ENCODE assay signal across 20 mouse cellular contexts in genomic region chr9:56230906-56231305, GRCm38 (mm10).
A peak's percentile ranks its signal among the peaks of the same experiment; 100 is the strongest.
DNase-seq lines count a peak whose midpoint lies in the region; ATAC-seq and TF ChIP-seq lines count a peak whose summit lies in the region.
"Had no signal": no experiment of that assay in that cellular context is flagged by ENCODE, and none has a peak within 500 bp of the region (broad histone marks: within the 10 kb centered on the region; RNA-seq: fewer than 3 reads in every experiment).

No protein-coding gene starts in this region.

- H3K4me1 ChIP-seq in midbrain, embryonic 11.5 days (ENCODE audit: control insufficient read depth, insufficient read depth, low read length), result no peaks in the 10 kb centered on the region
- H3K4me1 ChIP-seq in midbrain, embryonic 13.5 days (replicated peaks), result no peaks in the 10 kb centered on the region
- H3K4me1 ChIP-seq in hindbrain, embryonic 14.5 days (replicated peaks; ENCODE audit: control insufficient read depth, insufficient read depth, low read length), result no peaks in the 10 kb centered on the region

- no peaks in the 10 kb centered on the region for H3K36me3 ChIP-seq in midbrain, embryonic 11.5 days (ENCODE audit: control insufficient read depth, insufficient read depth, low read length)
- H3K36me3 ChIP-seq in midbrain, embryonic 13.5 days, result no peaks in the 10 kb centered on the region
- no peaks in the 10 kb centered on the region for H3K36me3 ChIP-seq in hindbrain, embryonic 14.5 days (replicated peaks; ENCODE audit: control insufficient read depth, insufficient read depth)
- H3K36me3 ChIP-seq: forebrain, embryonic 15.5 days; hindbrain, embryonic 12.5 days had no signal

- no peak for TF ChIP-seq CTCF in gastrocnemius, adult 2 months (IDR thresholded peaks at IDR 0.05)

- no peaks in the 10 kb centered on the region for H3K9me3 ChIP-seq in midbrain, embryonic 11.5 days (ENCODE audit: control insufficient read depth, low read length)
- no peaks in the 10 kb centered on the region for H3K9me3 ChIP-seq in midbrain, embryonic 13.5 days
- H3K9me3 ChIP-seq in hindbrain, embryonic 14.5 days (ENCODE audit: control insufficient read depth, low read length), result no peaks in the 10 kb centered on the region
- H3K9me3 ChIP-seq: embryonic facial prominence, embryonic 15.5 days; forebrain, embryonic 15.5 days; hindbrain, embryonic 12.5 days had no signal

- H3K27me3 ChIP-seq in midbrain, embryonic 11.5 days (ENCODE audit: control insufficient read depth, insufficient read depth, low read length), result no peaks in the 10 kb centered on the region
- no peaks in the 10 kb centered on the region for H3K27me3 ChIP-seq in midbrain, embryonic 13.5 days
- no peaks in the 10 kb centered on the region for H3K27me3 ChIP-seq in hindbrain, embryonic 14.5 days (ENCODE audit: control insufficient read depth, insufficient read depth, low read length)
- H3K27me3 ChIP-seq: embryonic facial prominence, embryonic 15.5 days; forebrain, embryonic 15.5 days; hindbrain, embryonic 12.5 days had no signal

- intact Hi-C loops in gastrocnemius, adult 2 months (cut with DNase I), result no loop called here
- intact Hi-C loops in gastrocnemius, postnatal 36 days (cut with DNase I), result no loop called here
- intact Hi-C loops in heart, postnatal 25 days (cut with DNase I), result no loop called here

- H3K4me3 ChIP-seq in gastrocnemius, adult 2 months, result no peak overlapping the region
- H3K4me3 ChIP-seq in midbrain, embryonic 11.5 days (ENCODE audit: low read depth, low read length), result no peak overlapping the region
- no peak overlapping the region for H3K4me3 ChIP-seq in midbrain, embryonic 13.5 days (replicated peaks)
- H3K4me3 ChIP-seq in hindbrain, embryonic 14.5 days (replicated peaks; ENCODE audit: low read length), result no peak overlapping the region
- H3K4me3 ChIP-seq: embryonic facial prominence, embryonic 15.5 days; erythroblast, embryonic 14.5 days; forebrain, embryonic 15.5 days; hindbrain, embryonic 12.5 days had no signal

- peak; percentile 32 for DNase-seq in gastrocnemius, adult 2 months
- DNase-seq in gastrocnemius, postnatal 36 days, result no peak
- DNase-seq in heart, adult 8-10 months (ENCODE audit: low spot score), result peak; percentile 38
- DNase-seq in heart, postnatal 25 days (ENCODE audit: low spot score), result no peak
- DNase-seq in midbrain, embryonic 11.5 days (ENCODE audit: low spot score, missing footprints), result peak; percentile 69
- DNase-seq in hindbrain, embryonic 14.5 days (ENCODE audit: low spot score), result no peak
- DNase-seq: adrenal gland, postnatal 10 days; cerebellum, adult 11 months; cerebellum, adult 8-10 months; cerebellum, postnatal 14 days; embryo, embryonic 11 days; gastrocnemius, postnatal 25 days; kidney, adult 18-20 months had no signal

- no peak for ATAC-seq in midbrain, embryonic 11.5 days (ENCODE audit: low FRiP score)
- ATAC-seq in midbrain, embryonic 13.5 days, result no peak
- ATAC-seq in hindbrain, embryonic 14.5 days (ENCODE audit: low FRiP score), result no peak
- ATAC-seq in megakaryocyte, adult 5-6 weeks (ENCODE audit: poor library complexity, severe bottlenecking), result no peak
- ATAC-seq: forebrain, embryonic 15.5 days; hindbrain, postnatal 0 days had no signal

- H3K27ac ChIP-seq in gastrocnemius, adult 2 months, result peak overlapping the region; percentile 41; the same call in 1 of the 2 replicates
- H3K27ac ChIP-seq in midbrain, embryonic 11.5 days (ENCODE audit: low read depth, low read length), result no peak overlapping the region
- H3K27ac ChIP-seq in midbrain, embryonic 13.5 days, result no peak overlapping the region
- no peak overlapping the region for H3K27ac ChIP-seq in hindbrain, embryonic 14.5 days
- H3K27ac ChIP-seq: embryonic facial prominence, embryonic 15.5 days; forebrain, embryonic 15.5 days; hindbrain, embryonic 12.5 days; hindbrain, postnatal 0 days had no signal

- H3K4me2 ChIP-seq in midbrain, embryonic 11.5 days, result no peak overlapping the region
- H3K4me2 ChIP-seq in midbrain, embryonic 13.5 days (replicated peaks), result no peak overlapping the region
- H3K4me2 ChIP-seq in hindbrain, embryonic 14.5 days (replicated peaks), result no peak overlapping the region
- H3K4me2 ChIP-seq: embryonic facial prominence, embryonic 15.5 days; forebrain, embryonic 15.5 days; hindbrain, embryonic 12.5 days had no signal

- H3K9ac ChIP-seq in midbrain, embryonic 11.5 days (ENCODE audit: low read length), result no peak overlapping the region
- H3K9ac ChIP-seq in midbrain, embryonic 13.5 days (replicated peaks), result no peak overlapping the region
- H3K9ac ChIP-seq in hindbrain, embryonic 14.5 days, result no peak overlapping the region
- H3K9ac ChIP-seq: embryonic facial prominence, embryonic 15.5 days; forebrain, embryonic 15.5 days; hindbrain, embryonic 12.5 days had no signal

Comparison
In these comparisons a context has a peak if more than half of its experiments do, and no peak if none do; other contexts are left out.
1. DNase-seq: peak in gastrocnemius, adult 2 months (single experiment), heart, adult 8-10 months (single experiment) and midbrain, embryonic 11.5 days (single experiment); none in gastrocnemius, postnatal 36 days (0 of 2), heart, postnatal 25 days (single experiment) and hindbrain, embryonic 14.5 days (single experiment).